Mouse (Mus musculus): Measurements from ENCODE around the gene Il17rd.

- TF ChIP-seq CTCF (IDR thresholded peaks at IDR 0.05; ENCODE audit: borderline replicate concordance, insufficient read depth, low read depth, low read length) (no peak), POLR2A (IDR thresholded peaks at IDR 0.05; ENCODE audit: borderline replicate concordance, insufficient read depth, low read length) (no peak)
These were observed 77.2 kb downstream of the Il17rd start for GRCm38 (mm10) chr14:27115991-27116390.

Measured in cerebellum, adult 2 months (tissue).